In genomic region chrX:150955441-150955840, GRCm38 (mm10) we compare ENCODE assay signal across 11 mouse cellular contexts.
DNase-seq lines count a peak whose midpoint lies in the region; ATAC-seq lines count a peak whose summit lies in the region.
"Had no signal": no experiment of that assay in that cellular context is flagged by ENCODE, and none has a peak within 500 bp of the region (broad histone marks: within the 10 kb centered on the region; RNA-seq: fewer than 3 reads in every experiment).

No protein-coding gene starts in this region.

- no peaks in the 10 kb centered on the region for H3K36me3 ChIP-seq in neural tube, embryonic 15.5 days
- H3K36me3 ChIP-seq: neural tube, embryonic 13.5 days had no signal

- no peaks in the 10 kb centered on the region for H3K4me1 ChIP-seq in neural tube, embryonic 15.5 days

- no peaks in the 10 kb centered on the region for H3K9me3 ChIP-seq in neural tube, embryonic 15.5 days (replicated peaks)
- H3K9me3 ChIP-seq: neural tube, embryonic 13.5 days had no signal

- H3K4me3 ChIP-seq in neural tube, embryonic 15.5 days (replicated peaks): no peak overlapping the region
- H3K4me3 ChIP-seq: neural tube, embryonic 13.5 days had no signal

- no peak overlapping the region for H3K9ac ChIP-seq in neural tube, embryonic 15.5 days (replicated peaks)
- H3K9ac ChIP-seq: neural tube, embryonic 13.5 days had no signal

- 71% methylated on average over 2 of the region's 2 CpGs for WGBS in neural tube, embryonic 15.5 days

- DNase-seq in adrenal gland, adult 8-10 months: peak; percentile 20
- DNase-seq in adrenal gland, postnatal 10 days: no peak
- peak; percentile 24 for DNase-seq in neural tube, embryonic 10.5 days (ENCODE audit: extremely low spot score, low spot score)
- peak; percentile 22 for DNase-seq in hindlimb bud, embryonic 11.5 days (ENCODE audit: extremely low spot score, low read depth, low spot score)
- no peak for DNase-seq in yolk sac, embryonic 10.5 days (ENCODE audit: low spot score)
- no peak for DNase-seq in c-Kit-positive CD71-positive TER-119-positive erythroid progenitor cells, embryonic 14.5 days (ENCODE audit: low spot score)
- DNase-seq in left cerebral cortex, adult 11 months (ENCODE audit: low spot score): no peak
- DNase-seq: kidney, adult 2 months; lung, postnatal 4 days had no signal

- no peak overlapping the region for H3K27ac ChIP-seq in neural tube, embryonic 15.5 days (replicated peaks)

- no peak for ATAC-seq in neural tube, embryonic 15.5 days (ENCODE audit: low FRiP score)

- H3K4me2 ChIP-seq in neural tube, embryonic 15.5 days: no peak overlapping the region

- H3K27me3 ChIP-seq in neural tube, embryonic 15.5 days (replicated peaks): no peaks in the 10 kb centered on the region
- H3K27me3 ChIP-seq: neural tube, embryonic 13.5 days had no signal

Comparison
In these comparisons a context has a peak if more than half of its experiments do, and no peak if none do; other contexts are left out.
1. DNase-seq: peak in adrenal gland, adult 8-10 months (single experiment), neural tube, embryonic 10.5 days (single experiment) and hindlimb bud, embryonic 11.5 days (single experiment); none in adrenal gland, postnatal 10 days (single experiment), yolk sac, embryonic 10.5 days (single experiment), c-Kit-positive CD71-positive TER-119-positive erythroid progenitor cells, embryonic 14.5 days (single experiment) and left cerebral cortex, adult 11 months (single experiment).